Mouse (Mus musculus) hindbrain, embryonic 11.5 days (tissue): ENCODE data around the gene Git2. TPM values are rescaled to one million over a fixed set of nuclear protein-coding genes. Genes with fewer than 3 reads are reported as not detected.

ENCODE experiments used
- ATAC-seq: fragments of 200-750 bp; cut with Nextera tagmentation; 2 replicates; pipeline ENCODE4 v1.8.0; 2017; ENCODE audit warnings: mild to moderate bottlenecking, moderate TSS enrichment, moderate library complexity; ENCODE audit not compliant: low FRiP score
- DNase-seq: peaks from one replicate; pipeline ENCODE4 v3.0.0-alpha.2; 2015; ENCODE audit warnings: low spot score
- H3K27ac ChIP-seq: fragments of 300-500 bp; sonication (generic); 2 replicates; pipeline ENCODE4 v1.5.1; 2014; ENCODE audit warnings: mild to moderate bottlenecking, low read depth, low read length
- H3K27me3 ChIP-seq: fragments of 300-500 bp; sonication (generic); 2 replicates; pipeline ENCODE4 v1.6.1; 2014; ENCODE audit warnings: mild to moderate bottlenecking, low read length, moderate library complexity, mixed read lengths; ENCODE audit not compliant: control insufficient read depth, insufficient read depth
- H3K36me3 ChIP-seq: fragments of 300-500 bp; sonication (generic); 2 replicates; pipeline ENCODE4 v1.6.1; 2014; ENCODE audit warnings: mild to moderate bottlenecking, low read length, moderate library complexity, mixed read lengths; ENCODE audit not compliant: control insufficient read depth, insufficient read depth
- H3K4me1 ChIP-seq: fragments of 300-500 bp; sonication (generic); replicated peaks from 2 replicates; pipeline ENCODE4 v1.6.1; 2014; ENCODE audit warnings: low read length, mixed read lengths; ENCODE audit not compliant: control insufficient read depth, insufficient read depth
- H3K4me2 ChIP-seq: fragments of 300-500 bp; sonication (generic); replicated peaks from 2 replicates; pipeline ENCODE4 v1.6.1; 2014; ENCODE audit warnings: mild to moderate bottlenecking, low read depth, low read length
- H3K4me3 ChIP-seq: fragments of 300-500 bp; sonication (generic); 2 replicates; pipeline ENCODE4 v1.5.1; 2014; ENCODE audit warnings: low read depth, low read length
- H3K9ac ChIP-seq: fragments of 300-500 bp; sonication (generic); 2 replicates; pipeline ENCODE4 v1.6.1; 2014; ENCODE audit warnings: low read depth, low read length
- H3K9me3 ChIP-seq: fragments of 300-500 bp; sonication (generic); 2 replicates; pipeline ENCODE4 v1.6.1; 2016; ENCODE audit warnings: low read length; ENCODE audit not compliant: control insufficient read depth
- WGBS: fragments of 180-500 bp; shearing (Covaris S2); extraction: QIAGEN DNeasy Blood & Tissue Kit; methylation state at CpG from one replicate; pipeline ENCODE4 v1.1.7; 2014; 5-methylcytosine and 5-hydroxymethylcytosine counted together
- polyA plus RNA-seq: library from polyadenylated mRNA; unstranded; fragments of >200 nt; fragmentation: Nextera tagmentation; extraction: Ambion mirVana; gene quantifications from 2 replicates; pipeline ENCODE4 v1.2.1, GENCODE M21; 2014

The Git2 gene
- polyA plus RNA-seq, 1 experiment from 2014 or later: 42.2 TPM

DNA sequence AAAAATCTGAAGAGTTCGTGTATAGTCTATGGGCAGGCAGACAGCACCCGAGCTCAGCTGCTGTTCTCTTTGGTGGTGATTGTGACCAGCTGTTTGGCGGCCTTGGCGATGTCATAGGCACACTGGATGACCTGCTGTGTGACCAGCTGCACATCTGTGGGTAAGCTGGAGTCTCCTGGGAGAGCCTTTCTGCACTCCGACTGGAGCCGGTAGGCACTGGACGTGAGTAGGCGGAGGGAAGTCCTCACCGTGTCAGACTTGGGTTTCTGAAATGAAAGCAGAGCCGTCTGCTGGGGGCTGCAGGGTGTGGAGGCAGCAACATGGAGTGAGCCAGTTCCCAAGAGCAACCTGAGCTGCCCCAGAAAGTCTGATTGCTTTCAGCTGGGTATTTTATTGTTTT, 45.2 kb downstream of the Git2 start:
- Histone ChIP-seq H3K4me3 (no peak overlapping the region), H3K27ac (no peak overlapping the region), H3K4me1 (no peaks in the 10 kb centered on the region), H3K9ac (no peak overlapping the region), H3K9me3 (no peaks in the 10 kb centered on the region), H3K36me3 (0 out of 2 replicates have a peak, but pooled peaks cover 2% of the 10 kb centered on the region), H3K4me2 (no peak overlapping the region), H3K27me3 (no peaks in the 10 kb centered on the region)
- 67% methylated on average over 10 of the region's 10 CpGs for WGBS
- no peak for ATAC-seq
- peak; percentile 19 for DNase-seq

DNA sequence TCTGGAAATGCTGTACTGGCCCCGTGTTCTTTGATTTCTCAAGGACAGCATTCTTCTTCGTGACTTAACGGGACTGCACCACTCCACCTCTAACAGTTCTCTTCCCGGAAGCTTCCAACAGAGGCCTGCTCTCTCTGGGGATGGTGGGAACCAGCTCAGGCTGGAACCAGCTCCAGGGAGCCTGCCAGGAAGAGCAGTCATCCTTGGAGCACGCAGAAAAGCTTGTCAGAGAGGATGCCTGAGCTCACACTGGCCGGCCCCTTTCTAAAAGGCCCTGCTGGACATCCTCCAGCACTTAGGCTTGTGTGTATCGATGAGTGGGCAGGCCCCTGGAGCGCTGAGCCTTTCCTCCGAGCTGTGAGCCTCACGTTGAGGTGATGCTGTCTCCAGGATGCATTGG, 47.2 kb downstream of the Git2 start:
- H3K4me3 ChIP-seq: no peak overlapping the region
- 0 out of 2 replicates have a peak, but pooled peaks cover 2% of the 10 kb centered on the region for H3K36me3 ChIP-seq
- H3K27me3 ChIP-seq: no peaks in the 10 kb centered on the region
- no peak overlapping the region for H3K9ac ChIP-seq
- no peaks in the 10 kb centered on the region for H3K9me3 ChIP-seq
- WGBS: 84% methylated on average over 10 of the region's 10 CpGs
- H3K4me2 ChIP-seq: no peak overlapping the region
- DNase-seq: no peak
- H3K4me1 ChIP-seq: no peaks in the 10 kb centered on the region
- no peak for ATAC-seq
- no peak overlapping the region for H3K27ac ChIP-seq

DNA sequence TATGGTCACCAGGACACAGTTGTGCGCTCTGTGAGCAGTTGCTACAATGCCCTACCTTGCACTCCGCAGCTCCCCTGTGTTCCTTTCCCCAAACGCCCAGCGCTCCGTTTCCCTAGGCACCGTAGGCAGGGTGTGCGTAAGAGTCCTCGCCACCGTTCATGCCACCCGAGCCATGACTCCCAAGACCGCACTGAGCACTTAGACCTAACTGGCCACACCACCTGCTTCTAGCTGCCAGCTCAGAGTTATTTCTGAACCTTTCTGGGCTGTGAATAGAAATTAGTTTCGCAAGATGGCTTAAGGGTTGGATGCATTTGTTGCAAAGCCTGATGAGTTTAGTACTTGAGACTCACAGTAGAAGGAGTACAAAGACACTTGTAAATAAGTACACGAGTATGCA, 52.5 kb downstream of the Git2 start:
- no peak overlapping the region for H3K4me3 ChIP-seq
- H3K36me3 ChIP-seq: peaks cover 12% of the 10 kb centered on the region
- no peaks in the 10 kb centered on the region for H3K4me1 ChIP-seq
- H3K4me2 ChIP-seq: no peak overlapping the region
- H3K9me3 ChIP-seq: no peaks in the 10 kb centered on the region
- H3K27me3 ChIP-seq: no peaks in the 10 kb centered on the region
- no peak overlapping the region for H3K27ac ChIP-seq
- no peak overlapping the region for H3K9ac ChIP-seq
- 95% methylated on average over 13 of the region's 13 CpGs for WGBS
- no peak for ATAC-seq
- no peak for DNase-seq

DNA sequence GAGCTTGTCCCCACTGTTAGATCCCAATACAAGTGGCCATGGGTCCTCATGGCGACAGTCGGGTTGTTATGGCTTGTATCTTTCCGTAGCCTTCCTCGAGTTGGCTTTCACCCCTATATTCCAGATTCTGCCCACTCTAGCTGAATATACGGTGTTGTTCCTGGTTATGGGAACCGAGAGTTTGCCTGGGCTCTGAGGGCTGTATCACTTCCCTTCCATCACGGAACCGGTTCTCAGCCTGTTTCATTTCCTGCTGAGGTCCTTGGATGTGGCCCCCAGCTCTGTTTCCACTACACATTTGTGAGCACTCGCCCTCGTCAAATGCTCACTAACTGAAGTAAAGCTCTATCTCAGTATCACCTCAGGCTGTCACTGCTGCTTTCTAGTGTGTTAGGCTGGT, 53.3 kb downstream of the Git2 start:
- DNase-seq (no peak), ATAC-seq (no peak)
- no peak overlapping the region for H3K9ac ChIP-seq
- 94% methylated on average over 10 of the region's 10 CpGs for WGBS
- no peak overlapping the region for H3K27ac ChIP-seq
- no peak overlapping the region for H3K4me2 ChIP-seq
- H3K27me3 ChIP-seq: no peaks in the 10 kb centered on the region
- H3K9me3 ChIP-seq: no peaks in the 10 kb centered on the region
- H3K4me3 ChIP-seq: no peak overlapping the region
- no peaks in the 10 kb centered on the region for H3K4me1 ChIP-seq
- H3K36me3 ChIP-seq: peaks cover 12% of the 10 kb centered on the region

DNA sequence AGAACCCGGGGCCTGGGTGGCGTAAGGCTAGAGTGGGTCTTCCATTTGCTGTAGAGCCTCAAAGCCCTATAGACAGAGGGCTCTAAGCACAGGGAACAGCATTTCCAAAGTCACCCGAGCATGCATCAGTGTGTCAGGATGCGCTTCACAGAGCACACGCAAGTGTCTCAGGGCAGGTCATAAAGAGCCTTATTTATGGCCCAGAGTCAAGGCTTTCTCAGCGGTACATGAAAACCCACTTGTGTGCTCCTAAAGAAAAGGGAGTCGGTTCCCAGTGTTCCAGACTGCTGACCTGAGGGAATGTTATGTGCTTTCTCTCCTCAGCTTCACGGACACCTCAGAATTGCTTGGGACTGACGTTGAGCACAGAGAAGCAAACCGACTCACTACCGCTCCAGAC, 54.5 kb downstream of the Git2 start:
- DNase-seq: no peak
- no peaks in the 10 kb centered on the region for H3K27me3 ChIP-seq
- H3K9ac ChIP-seq: no peak overlapping the region
- no peaks in the 10 kb centered on the region for H3K9me3 ChIP-seq
- no peak overlapping the region for H3K4me3 ChIP-seq
- ATAC-seq: no peak
- H3K36me3 ChIP-seq: peaks cover 13% of the 10 kb centered on the region
- WGBS: 95% methylated on average over 11 of the region's 11 CpGs
- H3K4me1 ChIP-seq: no peaks in the 10 kb centered on the region
- no peak overlapping the region for H3K27ac ChIP-seq
- no peak overlapping the region for H3K4me2 ChIP-seq

DNA sequence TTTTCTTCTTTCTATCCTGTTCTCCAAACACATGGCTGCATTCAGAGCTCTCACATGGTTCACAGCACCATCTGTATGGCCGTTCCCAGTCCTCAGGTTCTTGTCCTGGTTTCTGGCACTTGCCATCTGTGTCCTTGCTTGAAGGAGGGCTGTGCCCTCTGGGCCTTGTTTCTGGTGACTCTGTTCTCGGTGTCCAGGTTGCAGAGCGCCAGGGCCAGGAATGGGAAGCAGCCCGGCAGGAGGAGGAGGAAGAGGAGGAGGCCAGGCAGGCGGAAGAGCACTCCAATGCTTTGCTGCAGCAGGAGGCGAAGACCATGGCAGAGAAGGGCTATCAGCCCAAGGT, 55.4 kb downstream of the Git2 start:
- ATAC-seq (no peak), DNase-seq (no peak)
- no peak overlapping the region for H3K4me2 ChIP-seq
- H3K36me3 ChIP-seq: peaks cover 17% of the 10 kb centered on the region
- no peaks in the 10 kb centered on the region for H3K4me1 ChIP-seq
- WGBS: 93% methylated on average over 6 of the region's 6 CpGs
- H3K4me3 ChIP-seq: no peak overlapping the region
- no peak overlapping the region for H3K27ac ChIP-seq
- H3K9ac ChIP-seq: no peak overlapping the region
- no peaks in the 10 kb centered on the region for H3K9me3 ChIP-seq
- no peaks in the 10 kb centered on the region for H3K27me3 ChIP-seq

DNA sequence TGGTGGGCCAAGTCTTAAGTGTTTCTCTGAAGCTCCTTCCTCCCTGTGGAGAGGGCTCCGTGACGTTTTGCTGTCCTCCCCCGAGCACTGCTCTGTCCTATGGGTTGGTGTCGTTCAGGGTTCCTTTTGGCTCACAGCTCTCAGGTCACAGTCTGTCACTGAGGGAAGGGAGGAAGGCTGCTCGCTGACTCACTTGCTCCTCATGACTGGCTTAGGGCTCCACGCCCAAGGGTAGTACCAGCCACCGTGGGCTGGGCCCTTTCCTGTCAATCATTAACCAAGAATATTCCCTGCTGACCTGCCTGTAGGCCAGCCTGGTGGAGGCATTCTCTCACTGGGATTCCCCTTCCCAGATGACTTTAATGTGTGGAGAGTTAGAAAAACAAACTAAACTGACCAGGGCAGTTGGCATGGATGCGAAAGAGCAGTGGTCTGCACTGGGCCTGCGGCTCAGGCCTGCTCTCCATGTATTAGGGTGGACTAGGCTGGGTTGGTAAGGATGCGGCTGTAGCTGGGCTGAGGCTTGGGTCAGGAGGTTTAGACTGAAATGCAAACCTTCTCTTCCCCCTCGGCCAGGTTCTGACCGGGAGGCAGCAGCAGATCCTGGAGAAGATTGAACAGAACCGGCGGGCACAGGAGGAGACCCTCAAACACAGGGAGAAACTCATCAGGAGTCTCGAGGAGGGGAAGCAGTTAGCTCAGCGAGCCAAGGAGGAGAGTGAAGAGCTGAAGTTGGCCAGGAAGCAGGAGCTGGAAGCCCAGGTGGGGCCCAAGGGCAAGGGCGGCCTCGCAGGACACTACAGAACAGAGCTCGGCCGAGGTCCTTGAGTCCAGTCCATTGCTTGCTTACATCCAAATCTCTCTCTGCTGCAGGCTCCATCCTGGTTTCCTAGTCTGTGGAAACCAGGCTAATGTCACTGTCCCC, 56.1 kb downstream of the Git2 start:
- no peak for ATAC-seq
- no peaks in the 10 kb centered on the region for H3K9me3 ChIP-seq
- peaks cover 19% of the 10 kb centered on the region for H3K36me3 ChIP-seq
- no peak for DNase-seq
- no peaks in the 10 kb centered on the region for H3K27me3 ChIP-seq
- H3K4me1 ChIP-seq: no peaks in the 10 kb centered on the region
- H3K4me3 ChIP-seq: no peak overlapping the region
- H3K9ac ChIP-seq: no peak overlapping the region
- H3K27ac ChIP-seq: no peak overlapping the region
- 88% methylated on average over 20 of the region's 20 CpGs for WGBS
- H3K4me2 ChIP-seq: no peak overlapping the region

DNA sequence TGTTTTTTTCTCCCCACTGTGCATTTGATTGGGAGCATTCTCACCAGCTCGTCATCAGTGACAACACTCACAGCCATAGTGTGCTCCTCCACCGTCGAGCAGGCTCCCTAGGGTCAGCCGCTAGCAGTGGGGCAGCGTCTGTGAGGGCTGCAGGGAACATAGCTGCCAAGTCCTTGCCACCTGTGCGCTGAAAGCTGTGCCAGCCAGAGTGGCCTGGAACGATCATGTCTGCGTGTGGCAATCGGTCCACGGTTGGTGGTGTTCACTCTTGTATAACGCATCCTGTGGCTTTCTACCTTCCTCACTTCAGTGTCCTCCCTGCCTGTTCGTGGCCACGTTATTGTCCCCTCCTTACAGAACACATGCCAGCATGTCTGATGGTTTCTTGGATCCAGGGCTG, 56.8 kb downstream of the Git2 start:
- no peaks in the 10 kb centered on the region for H3K4me1 ChIP-seq
- no peak overlapping the region for H3K9ac ChIP-seq
- DNase-seq: no peak
- WGBS: 91% methylated on average over 13 of the region's 13 CpGs
- no peaks in the 10 kb centered on the region for H3K9me3 ChIP-seq
- H3K36me3 ChIP-seq: peaks cover 19% of the 10 kb centered on the region
- H3K4me3 ChIP-seq: no peak overlapping the region
- H3K27me3 ChIP-seq: no peaks in the 10 kb centered on the region
- no peak overlapping the region for H3K27ac ChIP-seq
- no peak overlapping the region for H3K4me2 ChIP-seq
- ATAC-seq: no peak

DNA sequence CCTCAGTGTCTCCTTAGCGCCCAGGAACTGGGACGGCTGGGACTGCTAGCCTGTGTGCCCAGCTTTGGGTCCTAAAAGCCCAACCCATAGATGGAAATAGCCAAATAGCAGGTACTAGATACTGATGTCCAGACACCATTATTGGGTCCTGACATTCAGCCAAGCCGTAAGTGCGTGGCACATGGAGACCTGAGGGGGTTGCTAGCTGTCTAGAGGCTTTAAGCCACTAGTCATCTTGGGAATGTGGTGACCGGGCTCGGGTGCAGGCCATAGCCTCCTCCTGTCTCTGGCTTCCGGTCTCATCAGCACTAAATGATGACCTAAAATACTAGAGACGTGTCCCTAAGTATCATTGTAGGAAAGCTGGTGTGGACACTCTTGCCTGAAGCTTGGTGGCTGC, 57.4 kb downstream of the Git2 start:
- H3K4me2 ChIP-seq: no peak overlapping the region
- peaks cover 22% of the 10 kb centered on the region for H3K36me3 ChIP-seq
- no peak overlapping the region for H3K27ac ChIP-seq
- ATAC-seq: no peak
- no peaks in the 10 kb centered on the region for H3K27me3 ChIP-seq
- WGBS: 94% methylated on average over 8 of the region's 8 CpGs
- H3K4me3 ChIP-seq: no peak overlapping the region
- no peak overlapping the region for H3K9ac ChIP-seq
- H3K9me3 ChIP-seq: no peaks in the 10 kb centered on the region
- H3K4me1 ChIP-seq: no peaks in the 10 kb centered on the region
- no peak for DNase-seq
